Mouse (Mus musculus) embryonic fibroblast, embryonic 13.5 days (primary cell): ENCODE measurements around the gene Rnf224.

Experiments used
- CTCF ChIP-seq: IDR thresholded peaks from 2 replicates; pipeline ENCODE4 v1.5.1; 2011; ENCODE audit warnings: mild to moderate bottlenecking, control low read depth, low read length, moderate library complexity, borderline replicate concordance; ENCODE audit not compliant: insufficient read depth
- POLR2A ChIP-seq: IDR thresholded peaks from 2 replicates; pipeline ENCODE4 v1.6.1; 2011; ENCODE audit warnings: low read depth, mild to moderate bottlenecking, control low read depth, low read length, moderate library complexity

DNA sequence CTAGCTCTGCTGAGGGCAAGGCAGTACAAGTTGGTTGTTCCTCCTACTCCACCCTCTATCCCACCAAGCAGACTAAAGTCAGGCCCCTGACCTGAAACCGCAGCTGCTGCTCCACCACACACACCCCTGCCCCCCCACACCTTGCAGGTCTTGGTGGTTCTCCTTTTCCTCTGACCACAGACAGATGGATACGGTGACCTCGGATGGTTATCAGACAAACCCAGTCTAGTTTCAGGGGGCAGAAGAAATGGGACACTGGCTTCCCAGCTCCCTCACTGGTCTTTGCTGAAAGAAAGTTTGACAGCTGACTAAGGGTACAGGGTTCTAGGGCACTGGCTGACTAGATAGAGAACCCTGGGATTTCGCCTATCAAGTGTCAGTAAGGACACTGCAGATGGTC lies 3.2 kb downstream of the Rnf224 start:
- no peak for TF ChIP-seq CTCF
- no peak for TF ChIP-seq POLR2A
